Mouse (Mus musculus): Measurements from ENCODE around the gene Lmln. TPM values are rescaled to one million over a fixed set of nuclear protein-coding genes. Genes with fewer than 3 reads are reported as not detected.

Gene Lmln
- total RNA-seq, 2 experiments from 2014 or later: 20.3 to 20.4 TPM

Small RNAs within 50 kb of the gene (microRNA-seq; reads per million reads assigned to microRNA genes)
- gene Gm22231 (0 reads per million in 2 experiments), gene Mir1947 (5.4 to 7.2 reads per million in 2 experiments)

Other genes with a start within 250 kb of the Lmln start
- gene Fyttd1, start 185.0 kb upstream of the Lmln start, total RNA-seq (2021): 100 to 1,000 TPM; 114 to 118 TPM
- gene Rubcn, start 184.8 kb upstream of the Lmln start, total RNA-seq (2021): 10 to 100 TPM; 61.4 to 62.4 TPM
- 10 to 100 TPM; 43.8 to 47.4 TPM for gene Lrch3, start 148.4 kb upstream of the Lmln start, total RNA-seq (2021)
- gene Iqcg, start 6.3 kb upstream of the Lmln start, total RNA-seq (2021): 1 to 10 TPM; 4.0 to 5.4 TPM
- gene Rpl35a, start 6.1 kb upstream of the Lmln start, total RNA-seq (2021): 100 to 1,000 TPM; 296 to 306 TPM
- 10 to 100 TPM; 18.4 to 19.9 TPM for gene Osbpl11, start 122.5 kb downstream of the Lmln start, total RNA-seq (2021)
- gene Snx4, start 188.9 kb downstream of the Lmln start, total RNA-seq (2021): 10 to 100 TPM; 29.0 to 33.0 TPM

All from layer of hippocampus, postnatal 36 days (tissue).